Mouse (Mus musculus): ENCODE results near the gene Ankrd44. TPM values are rescaled to one million over a fixed set of nuclear protein-coding genes. Genes with fewer than 3 reads are reported as not detected.

Gene Ankrd44
- total and polyA plus RNA-seq, 3 experiments, result 12.7 to 23.0 (median 19.8) TPM

GRCm38 (mm10) chr1:54826426-54826986 lies 99.7 kb downstream of the Ankrd44 start:
- Histone ChIP-seq H3K79me2 (replicated peaks; ENCODE audit: control insufficient read depth, extremely low read depth, insufficient read depth, poor library complexity, severe bottlenecking) (no peaks in the 10 kb centered on the region), H3K27ac (ENCODE audit: insufficient read depth, low read depth) (no peak overlapping the region), H3K4me2 (ENCODE audit: insufficient read depth, low read depth, poor library complexity, severe bottlenecking) (no peak overlapping the region), H3K9ac (ENCODE audit: insufficient read depth, low read depth) (no peak overlapping the region), H3K9me3 (replicated peaks; ENCODE audit: low read length) (no peaks in the 10 kb centered on the region), H3K36me3 (replicated peaks in 1 of 2; ENCODE audit: control insufficient read depth in 1 of 2, insufficient read depth in 1 of 2, low read length in 1 of 2) (peaks cover 0 to 38% of the 10 kb centered on the region in 2 experiments), H3K4me1 (ENCODE audit: control insufficient read depth in 1 of 2, insufficient read depth in 2 of 2) (peaks cover 12 to 44% of the 10 kb centered on the region in 2 experiments), H3K27me3 (replicated peaks) (no peaks in the 10 kb centered on the region), H3K4me3 (replicated peaks in 1 of 3; ENCODE audit: low read depth in 2 of 3, low read length in 2 of 3, poor library complexity in 1 of 3) (no peak overlapping the region)
- no peak for DNase-seq (ENCODE audit: extremely low read depth)
- dilution Hi-C loops (cut with MboI; ENCODE audit: extremely low pct_ligation_motif_present, extremely low pct_unique_long_range_greater_than_20kb, low sequenced_read_pairs) (no loop called here), in situ Hi-C loops (cut with MboI; ENCODE audit: low pct_ligation_motif_present, low pct_unique_long_range_greater_than_20kb, low sequenced_read_pairs) (loop anchor here (10.0 kb wide), 1 partner anchor 162 kb away; no protein-coding TSS in a partner anchor)
- no peak for TF ChIP-seq NELFE (IDR thresholded peaks at IDR 0.05; ENCODE audit: low read depth, low read length)
- no peak for TF ChIP-seq GABPA (IDR thresholded peaks at IDR 0.05; ENCODE audit: insufficient replicate concordance, low read depth, low read length)
- TF ChIP-seq TBP (conservative IDR thresholded peaks at IDR 0.05; ENCODE audit: low read depth, low read length), result no peak
- TF ChIP-seq SMC3 (IDR thresholded peaks at IDR 0.05; ENCODE audit: low read depth, low read length), result no peak
- no peak for TF ChIP-seq BHLHE40 (IDR thresholded peaks at IDR 0.05; ENCODE audit: low read depth, low read length)
- TF ChIP-seq MYC (IDR thresholded peaks at IDR 0.05; ENCODE audit: low read depth, low read length), result no peak
- no peak for TF ChIP-seq CHD2 (IDR thresholded peaks at IDR 0.05; ENCODE audit: low read length)
- no peak for TF ChIP-seq CTCF (conservative IDR thresholded peaks at IDR 0.05 in 1 of 2, IDR thresholded peaks at IDR 0.05 in 1 of 2; ENCODE audit: low read depth in 2 of 2, low read length in 2 of 2)
- no peak for TF ChIP-seq ELF1 (IDR thresholded peaks at IDR 0.05; ENCODE audit: low read depth, low read length)
- no peak for TF ChIP-seq EP300 (IDR thresholded peaks at IDR 0.05; ENCODE audit: low read length)
- no peak for TF ChIP-seq E2F4 (IDR thresholded peaks at IDR 0.05; ENCODE audit: insufficient replicate concordance, low read depth, low read length)
- TF ChIP-seq RAD21 (IDR thresholded peaks at IDR 0.05; ENCODE audit: low read depth, low read length), result no peak
- TF ChIP-seq JUN (IDR thresholded peaks at IDR 0.05; ENCODE audit: insufficient read depth, low read depth, low read length), result no peak
- TF ChIP-seq IRF4 (IDR thresholded peaks at IDR 0.05; ENCODE audit: low read depth, low read length), result no peak
- TF ChIP-seq MAX (IDR thresholded peaks at IDR 0.05; ENCODE audit: low read length), result no peak

- dilution Hi-C loops (cut with MboI; ENCODE audit: extremely low pct_ligation_motif_present, extremely low pct_unique_long_range_greater_than_20kb, low sequenced_read_pairs), result no loop called here
- H3K4me3 ChIP-seq (replicated peaks in 1 of 3; ENCODE audit: low read depth in 2 of 3, low read length in 2 of 3, poor library complexity in 1 of 3), result no peak overlapping the region
- H3K9ac ChIP-seq (ENCODE audit: insufficient read depth, low read depth), result no peak overlapping the region
- no peak overlapping the region for H3K4me2 ChIP-seq (ENCODE audit: insufficient read depth, low read depth, poor library complexity, severe bottlenecking)
- no peaks in the 10 kb centered on the region for H3K9me3 ChIP-seq (replicated peaks; ENCODE audit: low read length)
- peaks cover 0 to 38% of the 10 kb centered on the region in 2 experiments for H3K36me3 ChIP-seq (replicated peaks in 1 of 2; ENCODE audit: control insufficient read depth in 1 of 2, insufficient read depth in 1 of 2, low read length in 1 of 2)
- no peaks in the 10 kb centered on the region for H3K27me3 ChIP-seq (replicated peaks)
- no peak overlapping the region for H3K27ac ChIP-seq (ENCODE audit: insufficient read depth, low read depth)
- no peak for DNase-seq (ENCODE audit: extremely low read depth)
- H3K4me1 ChIP-seq (ENCODE audit: control insufficient read depth in 1 of 2, insufficient read depth in 2 of 2), result peaks cover 12 to 44% of the 10 kb centered on the region in 2 experiments
- TF ChIP-seq KAT2A (IDR thresholded peaks at IDR 0.05; ENCODE audit: insufficient replicate concordance, low read length), result no peak
- no peak for TF ChIP-seq USF1 (IDR thresholded peaks at IDR 0.05; ENCODE audit: low read depth, low read length)
- no peak for TF ChIP-seq MAX (IDR thresholded peaks at IDR 0.05; ENCODE audit: low read length)
- TF ChIP-seq PAX5 (IDR thresholded peaks at IDR 0.05; ENCODE audit: low read length), result no peak
- no peak for TF ChIP-seq E2F4 (IDR thresholded peaks at IDR 0.05; ENCODE audit: insufficient replicate concordance, low read depth, low read length)
- no peak for TF ChIP-seq SIN3A (IDR thresholded peaks at IDR 0.05; ENCODE audit: low read length)
- no peak for TF ChIP-seq JUND (conservative IDR thresholded peaks at IDR 0.05; ENCODE audit: low read depth, low read length)
- TF ChIP-seq USF2 (conservative IDR thresholded peaks at IDR 0.05; ENCODE audit: low read depth, low read length), result no peak
- TF ChIP-seq SMC3 (IDR thresholded peaks at IDR 0.05; ENCODE audit: low read depth, low read length), result no peak
- no peaks in the 10 kb centered on the region for H3K79me2 ChIP-seq (replicated peaks; ENCODE audit: control insufficient read depth, extremely low read depth, insufficient read depth, poor library complexity, severe bottlenecking)
- in situ Hi-C loops (cut with MboI; ENCODE audit: low pct_ligation_motif_present, low pct_unique_long_range_greater_than_20kb, low sequenced_read_pairs), result loop anchor here (10.0 kb wide), 1 partner anchor 161 kb away; no protein-coding TSS in a partner anchor
Measured at GRCm38 (mm10) chr1:54825718-54826425, 100.3 kb downstream of the Ankrd44 start.

Measured in CH12.LX (cell line).